Mouse (Mus musculus) hindbrain, embryonic 16.5 days (tissue): Measurements from ENCODE around the gene Slc32a1. TPM values are rescaled to one million over a fixed set of nuclear protein-coding genes. Genes with fewer than 3 reads are reported as not detected.
A peak's percentile ranks its signal among the peaks of the same experiment; 100 is the strongest.

Source experiments
- ATAC-seq: fragments of 200-750 bp; cut with Nextera tagmentation; 2 replicates; pipeline ENCODE4 v1.8.0; 2017; ENCODE audit warnings: moderate TSS enrichment, moderate library complexity
- H3K27ac ChIP-seq: fragments of 300-500 bp; sonication (generic); 2 replicates; pipeline ENCODE4 v1.5.1; 2014; ENCODE audit warnings: low read depth, mild to moderate bottlenecking, control low read depth, low read length, moderate library complexity
- H3K27me3 ChIP-seq: fragments of 300-500 bp; sonication (generic); replicated peaks from 2 replicates; pipeline ENCODE4 v1.6.1; 2014; ENCODE audit warnings: low read length; ENCODE audit not compliant: control insufficient read depth, insufficient read depth
- H3K36me3 ChIP-seq: fragments of 300-500 bp; sonication (generic); 2 replicates; pipeline ENCODE4 v1.6.1; 2014; ENCODE audit warnings: mild to moderate bottlenecking, low read length, moderate library complexity, mixed read lengths; ENCODE audit not compliant: control insufficient read depth, insufficient read depth
- H3K4me1 ChIP-seq: fragments of 300-500 bp; sonication (generic); 2 replicates; pipeline ENCODE4 v1.6.1; 2014; ENCODE audit warnings: low read depth, low read length; ENCODE audit not compliant: control insufficient read depth, insufficient read depth
- H3K4me2 ChIP-seq: fragments of 300-500 bp; sonication (generic); 2 replicates; pipeline ENCODE4 v1.6.1; 2014; ENCODE audit warnings: mild to moderate bottlenecking, low read length, control low read depth, moderate library complexity
- H3K4me3 ChIP-seq: fragments of 300-500 bp; sonication (generic); 2 replicates; pipeline ENCODE4 v1.5.1; 2014; ENCODE audit warnings: mild to moderate bottlenecking, low read length, control low read depth, moderate library complexity
- H3K9ac ChIP-seq: fragments of 300-500 bp; sonication (generic); 2 replicates; pipeline ENCODE4 v1.6.1; 2014; ENCODE audit warnings: low read depth, mild to moderate bottlenecking, control low read depth, low read length, moderate library complexity
- H3K9me3 ChIP-seq: fragments of 300-500 bp; sonication (generic); 2 replicates; pipeline ENCODE4 v1.6.1; 2014; ENCODE audit warnings: mild to moderate bottlenecking, low read length, moderate library complexity; ENCODE audit not compliant: control insufficient read depth
- WGBS: fragments of 180-500 bp; shearing (Covaris S2); extraction: QIAGEN DNeasy Blood & Tissue Kit; methylation state at CpG from one replicate; pipeline ENCODE4 v1.1.7; 2014; 5-methylcytosine and 5-hydroxymethylcytosine counted together
- polyA plus RNA-seq: library from polyadenylated mRNA; unstranded; fragments of >200 nt; fragmentation: Nextera tagmentation; extraction: Ambion mirVana; gene quantifications from 2 replicates; pipeline ENCODE4 v1.2.1, GENCODE M21; 2015

The Slc32a1 gene
- polyA plus RNA-seq, 1 experiment from 2014 or later, result 15.0 TPM

- H3K27ac ChIP-seq, result peak overlapping the region; percentile 66
- H3K4me3 ChIP-seq, result peak overlapping the region; percentile 48
- peak overlapping the region; percentile 52 for H3K4me2 ChIP-seq
- 0% methylated on average over 12 of the region's 12 CpGs for WGBS
- peaks cover 11% of the 10 kb centered on the region for H3K4me1 ChIP-seq
- ATAC-seq, result peak; percentile 69
- H3K9ac ChIP-seq, result peak overlapping the region; percentile 47; the same call in 1 of the 2 replicates
- H3K27me3 ChIP-seq, result peaks cover 21% of the 10 kb centered on the region
- H3K36me3 ChIP-seq, result no peaks in the 10 kb centered on the region
- H3K9me3 ChIP-seq, result no peaks in the 10 kb centered on the region
Measured at GRCm38 (mm10) chr2:158616296-158616695, 5.7 kb downstream of the Slc32a1 start.

- H3K27ac ChIP-seq, result peak overlapping the region; percentile 66
- H3K27me3 ChIP-seq, result peaks cover 21% of the 10 kb centered on the region
- WGBS, result 6% methylated on average over 11 of the region's 11 CpGs
- peak overlapping the region; percentile 8; the same call in 1 of the 2 replicates for H3K9ac ChIP-seq
- no peaks in the 10 kb centered on the region for H3K36me3 ChIP-seq
- H3K4me1 ChIP-seq, result peaks cover 11% of the 10 kb centered on the region
- H3K4me2 ChIP-seq, result peak overlapping the region; percentile 52
- H3K9me3 ChIP-seq, result no peaks in the 10 kb centered on the region
- H3K4me3 ChIP-seq, result peak overlapping the region; percentile 48
- ATAC-seq, result peak; percentile 44
Measured at GRCm38 (mm10) chr2:158616790-158617189, 6.2 kb downstream of the Slc32a1 start.

GRCm38 (mm10) chr2:158624718-158625222 lies 14.2 kb downstream of the Slc32a1 start, which contains the start of gene Actr5:
TSS of gene Actr5 (plus strand) at chr2:158624888.
- under 1% methylated on average over 39 of the region's 39 CpGs for WGBS

GRCm38 (mm10) chr2:158625231-158625630 lies 14.7 kb downstream of the Slc32a1 start:
- peaks cover 14% of the 10 kb centered on the region for H3K4me1 ChIP-seq
- H3K36me3 ChIP-seq, result peaks cover 4% of the 10 kb centered on the region; the same call in 1 of the 2 replicates
- H3K27me3 ChIP-seq, result 0 out of 2 replicates have a peak, but pooled peaks cover 4% of the 10 kb centered on the region
- WGBS, result under 1% methylated on average over 31 of the region's 44 CpGs
- H3K9ac ChIP-seq, result peak overlapping the region; percentile 91
- H3K4me2 ChIP-seq, result peak overlapping the region; percentile 92
- H3K27ac ChIP-seq, result peak overlapping the region; percentile 85
- H3K9me3 ChIP-seq, result no peaks in the 10 kb centered on the region
- ATAC-seq, result no peak; the same call in 1 of the 2 replicates
- H3K4me3 ChIP-seq, result peak overlapping the region; percentile 92

More at GRCm38 (mm10) chr2:158624718-158625222, 14.2 kb downstream of the Slc32a1 start, which contains the start of gene Actr5:
- H3K27me3 ChIP-seq, result 0 out of 2 replicates have a peak, but pooled peaks cover 4% of the 10 kb centered on the region
- H3K4me3 ChIP-seq, result peak within 1 kb of the TSS; percentile 92
- H3K4me1 ChIP-seq, result peaks cover 14% of the 10 kb centered on the region
- peak within 1 kb of the TSS; percentile 92 for H3K4me2 ChIP-seq
- no peaks in the 10 kb centered on the region for H3K9me3 ChIP-seq
- ATAC-seq, result peak; percentile 95
- peak within 1 kb of the TSS; percentile 91 for H3K9ac ChIP-seq
- peaks cover 4% of the 10 kb centered on the region; the same call in 1 of the 2 replicates for H3K36me3 ChIP-seq
- H3K27ac ChIP-seq, result peak within 1 kb of the TSS; percentile 85

GRCm38 (mm10) chr2:158625697-158626096 lies 15.1 kb downstream of the Slc32a1 start:
- Histone ChIP-seq H3K4me1 (peaks cover 14% of the 10 kb centered on the region), H3K27ac (no peak overlapping the region; the same call in 1 of the 2 replicates), H3K36me3 (peaks cover 4% of the 10 kb centered on the region; the same call in 1 of the 2 replicates), H3K27me3 (0 out of 2 replicates have a peak, but pooled peaks cover under 1% of the 10 kb centered on the region), H3K4me3 (peak overlapping the region; percentile 92), H3K9me3 (no peaks in the 10 kb centered on the region), H3K9ac (peak overlapping the region; percentile 91), H3K4me2 (peak overlapping the region; percentile 92)
- 44% methylated on average over 8 of the region's 8 CpGs for WGBS
- no peak for ATAC-seq

GRCm38 (mm10) chr2:158628858-158629257 lies 18.3 kb downstream of the Slc32a1 start:
- Histone ChIP-seq H3K9ac (no peak overlapping the region), H3K36me3 (peaks cover 26% of the 10 kb centered on the region), H3K4me2 (no peak overlapping the region), H3K4me3 (no peak overlapping the region), H3K27ac (no peak overlapping the region), H3K27me3 (no peaks in the 10 kb centered on the region), H3K4me1 (peaks cover 14% of the 10 kb centered on the region), H3K9me3 (no peaks in the 10 kb centered on the region)
- WGBS, result 71% methylated on average over 3 of the region's 3 CpGs
- ATAC-seq, result no peak

GRCm38 (mm10) chr2:158629414-158629813 lies 18.8 kb downstream of the Slc32a1 start:
- H3K36me3 ChIP-seq, result peaks cover 26% of the 10 kb centered on the region

GRCm38 (mm10) chr2:158631873-158632272 lies 21.3 kb downstream of the Slc32a1 start:
- H3K27ac ChIP-seq, result no peak overlapping the region
- H3K4me1 ChIP-seq, result 0 out of 2 replicates have a peak, but pooled peaks cover under 1% of the 10 kb centered on the region
- WGBS, result 77% methylated on average over 5 of the region's 5 CpGs
- H3K27me3 ChIP-seq, result no peaks in the 10 kb centered on the region
- H3K4me3 ChIP-seq, result no peak overlapping the region
- no peak overlapping the region for H3K9ac ChIP-seq
- peaks cover 40% of the 10 kb centered on the region for H3K36me3 ChIP-seq
- no peak for ATAC-seq
- H3K4me2 ChIP-seq, result no peak overlapping the region
- H3K9me3 ChIP-seq, result no peaks in the 10 kb centered on the region

More at GRCm38 (mm10) chr2:158629414-158629813, 18.8 kb downstream of the Slc32a1 start:
- no peak overlapping the region for H3K4me2 ChIP-seq
- 71% methylated on average over 1 of the region's 1 CpGs for WGBS
- no peak overlapping the region for H3K4me3 ChIP-seq
- no peak for ATAC-seq
- H3K9me3 ChIP-seq, result no peaks in the 10 kb centered on the region
- H3K9ac ChIP-seq, result no peak overlapping the region
- no peaks in the 10 kb centered on the region for H3K27me3 ChIP-seq
- peaks cover 14% of the 10 kb centered on the region for H3K4me1 ChIP-seq
- no peak overlapping the region for H3K27ac ChIP-seq

- Histone ChIP-seq H3K36me3 (peaks cover 15% of the 10 kb centered on the region), H3K4me1 (no peaks in the 10 kb centered on the region), H3K27me3 (no peaks in the 10 kb centered on the region), H3K27ac (no peak overlapping the region), H3K4me2 (no peak overlapping the region), H3K9ac (no peak overlapping the region), H3K4me3 (no peak overlapping the region), H3K9me3 (no peaks in the 10 kb centered on the region)
- 8% methylated on average over 2 of the region's 2 CpGs for WGBS
- ATAC-seq, result peak; percentile 65; the same call in 1 of the 2 replicates
Measured at GRCm38 (mm10) chr2:158641869-158642268, 31.3 kb downstream of the Slc32a1 start.
